Mouse (Mus musculus) gastrocnemius, adult 2 months (tissue): Measurements from ENCODE around the gene Ksr2. TPM values are rescaled to one million over a fixed set of nuclear protein-coding genes. Genes with fewer than 3 reads are reported as not detected.
A peak's percentile ranks its signal among the peaks of the same experiment; 100 is the strongest.

ENCODE experiments used
- DNase-seq: peaks from one replicate; pipeline ENCODE4 v3.0.0; 2022
- H3K27ac ChIP-seq: fragments of 200-600 bp; 2 replicates; pipeline ENCODE4 v1.8.1; 2022; ENCODE audit warnings: mild to moderate bottlenecking
- H3K4me3 ChIP-seq: fragments of 200-600 bp; 2 replicates; pipeline ENCODE4 v1.8.1; 2022; ENCODE audit warnings: mild to moderate bottlenecking, moderate library complexity
- CTCF ChIP-seq: fragments of 200-600 bp; IDR thresholded peaks from 2 replicates; pipeline ENCODE4 v1.8.1; 2022; ENCODE audit warnings: antibody characterized with exemption, mild to moderate bottlenecking, moderate library complexity
- intact Hi-C: fragments of 180-260 bp; cut with DNase I; formaldehyde crosslinking; loops from one replicate; pipeline ENCODE4 v1.15.1; 2025
- total RNA-seq, 2 experiments: library from RNA; stranded (reverse); gene quantifications; 2 replicates each; pipeline ENCODE4 v1.2.3; 2021

Ksr2 gene
- total RNA-seq, 2 experiments from 2014 or later, result 0.03 to 0.11 TPM

GRCm38 (mm10) chr5:117669843-117670242 is 256.0 kb downstream of the Ksr2 start:
- TF ChIP-seq CTCF, result no peak
- H3K4me3 ChIP-seq, result no peak overlapping the region
- DNase-seq, result no peak
- no peak overlapping the region for H3K27ac ChIP-seq
- intact Hi-C loops, result no loop called here

- intact Hi-C loops, result no loop called here
- Histone ChIP-seq H3K4me3 (no peak overlapping the region), H3K27ac (no peak overlapping the region)
- no peak for DNase-seq
- TF ChIP-seq CTCF, result no peak
Measured at GRCm38 (mm10) chr5:117671362-117671761, 257.6 kb downstream of the Ksr2 start.

- Histone ChIP-seq H3K4me3 (no peak overlapping the region), H3K27ac (no peak overlapping the region)
- intact Hi-C loops, result no loop called here
- no peak for DNase-seq
- no peak for TF ChIP-seq CTCF
Measured at GRCm38 (mm10) chr5:117675840-117676239, 262.0 kb downstream of the Ksr2 start.

GRCm38 (mm10) chr5:117677231-117677630 is 263.4 kb downstream of the Ksr2 start:
- no peak for DNase-seq
- H3K27ac ChIP-seq, result no peak overlapping the region
- no peak for TF ChIP-seq CTCF
- intact Hi-C loops, result no loop called here
- H3K4me3 ChIP-seq, result no peak overlapping the region

- no peak overlapping the region for H3K27ac ChIP-seq
- no peak overlapping the region for H3K4me3 ChIP-seq
- TF ChIP-seq CTCF, result no peak
- DNase-seq, result no peak
- intact Hi-C loops, result no loop called here
Measured at GRCm38 (mm10) chr5:117678371-117678770, 264.6 kb downstream of the Ksr2 start.

- H3K27ac ChIP-seq, result no peak overlapping the region
- TF ChIP-seq CTCF, result no peak
- no peak overlapping the region for H3K4me3 ChIP-seq
- intact Hi-C loops, result no loop called here
- no peak for DNase-seq
Measured at GRCm38 (mm10) chr5:117682226-117682625, 268.4 kb downstream of the Ksr2 start.

- no peak overlapping the region for H3K27ac ChIP-seq
- no peak for TF ChIP-seq CTCF
- no peak for DNase-seq
- no peak overlapping the region for H3K4me3 ChIP-seq
- intact Hi-C loops, result no loop called here
Measured at GRCm38 (mm10) chr5:117684491-117684890, 270.7 kb downstream of the Ksr2 start.

GRCm38 (mm10) chr5:117687770-117688352 is 274.1 kb downstream of the Ksr2 start:
- Histone ChIP-seq H3K4me3 (no peak overlapping the region), H3K27ac (no peak overlapping the region)
- DNase-seq, result no peak
- intact Hi-C loops, result no loop called here
- TF ChIP-seq CTCF, result no peak

- intact Hi-C loops, result no loop called here
- TF ChIP-seq CTCF, result no peak
- no peak for DNase-seq
- no peak overlapping the region for H3K4me3 ChIP-seq
- H3K27ac ChIP-seq, result no peak overlapping the region
Measured at GRCm38 (mm10) chr5:117688738-117689137, 274.9 kb downstream of the Ksr2 start.

- intact Hi-C loops, result no loop called here
- no peak for DNase-seq
- Histone ChIP-seq H3K27ac (no peak overlapping the region), H3K4me3 (no peak overlapping the region)
- no peak for TF ChIP-seq CTCF
Measured at GRCm38 (mm10) chr5:117689840-117690239, 276.0 kb downstream of the Ksr2 start.

GRCm38 (mm10) chr5:117691271-117691670 is 277.5 kb downstream of the Ksr2 start:
- TF ChIP-seq CTCF, result no peak
- H3K4me3 ChIP-seq, result no peak overlapping the region
- DNase-seq, result no peak
- H3K27ac ChIP-seq, result no peak overlapping the region
- intact Hi-C loops, result no loop called here

- no peak for DNase-seq
- H3K4me3 ChIP-seq, result no peak overlapping the region
- intact Hi-C loops, result no loop called here
- no peak overlapping the region for H3K27ac ChIP-seq
- peak; percentile 32; the same call in 1 of the 2 replicates for TF ChIP-seq CTCF
Measured at GRCm38 (mm10) chr5:117693557-117693956, 279.8 kb downstream of the Ksr2 start.

GRCm38 (mm10) chr5:117694632-117695031 is 280.8 kb downstream of the Ksr2 start:
- H3K4me3 ChIP-seq, result no peak overlapping the region
- no peak for DNase-seq
- no peak for TF ChIP-seq CTCF
- intact Hi-C loops, result no loop called here
- no peak overlapping the region for H3K27ac ChIP-seq

- DNase-seq, result no peak
Measured at GRCm38 (mm10) chr5:117696366-117696765, 282.6 kb downstream of the Ksr2 start.

GRCm38 (mm10) chr5:117697589-117697988 is 283.8 kb downstream of the Ksr2 start:
- no peak for TF ChIP-seq CTCF
- Histone ChIP-seq H3K27ac (no peak overlapping the region), H3K4me3 (no peak overlapping the region)
- no peak for DNase-seq
- intact Hi-C loops, result no loop called here

More at GRCm38 (mm10) chr5:117696366-117696765, 282.6 kb downstream of the Ksr2 start:
- intact Hi-C loops, result no loop called here
- H3K27ac ChIP-seq, result no peak overlapping the region
- no peak overlapping the region for H3K4me3 ChIP-seq
- no peak for TF ChIP-seq CTCF
